Mouse (Mus musculus) brain, embryonic 14.5 days (tissue): ENCODE results near the gene Mta1.

Experiments
- CTCF ChIP-seq: fragments of 200-500 bp; IDR thresholded peaks from 2 replicates; pipeline ENCODE4 v1.5.1; 2012; ENCODE audit warnings: inconsistent platforms, mild to moderate bottlenecking, moderate library complexity, borderline replicate concordance; ENCODE audit not compliant: insufficient read depth, insufficient read length; ENCODE audit errors: extremely low read depth
- POLR2A ChIP-seq: fragments of 200-500 bp; IDR thresholded peaks from 2 replicates; pipeline ENCODE4 v1.6.1; 2012; ENCODE audit warnings: mild to moderate bottlenecking, inconsistent platforms, borderline replicate concordance; ENCODE audit not compliant: poor library complexity, insufficient read depth, insufficient read length, severe bottlenecking; ENCODE audit errors: extremely low read depth

- TF ChIP-seq CTCF (no peak), POLR2A (no peak)
Measured at GRCm38 (mm10) chr12:113061606-113062005, 36.5 kb upstream of the Mta1 start.
